Mouse (Mus musculus) limb, embryonic 10.5 days (tissue): ENCODE data around the gene Fam243. TPM values are rescaled to one million over a fixed set of nuclear protein-coding genes. Genes with fewer than 3 reads are reported as not detected.

Source experiments
- DNase-seq: peaks from one replicate; pipeline ENCODE4 v3.0.0-alpha.2; 2017; ENCODE audit warnings: low spot score
- H3K27ac ChIP-seq: fragments of 300-500 bp; sonication (generic); 2 replicates; pipeline ENCODE4 v1.5.1; 2016; ENCODE audit warnings: mild to moderate bottlenecking
- H3K27me3 ChIP-seq: fragments of 300-500 bp; sonication (generic); 2 replicates; pipeline ENCODE4 v1.6.1; 2016; ENCODE audit warnings: low read depth, mild to moderate bottlenecking; ENCODE audit not compliant: poor library complexity, severe bottlenecking
- H3K36me3 ChIP-seq: fragments of 300-500 bp; sonication (generic); 2 replicates; pipeline ENCODE4 v1.6.1; 2016; ENCODE audit warnings: mild to moderate bottlenecking, moderate library complexity
- H3K4me1 ChIP-seq: fragments of 300-500 bp; sonication (generic); 2 replicates; pipeline ENCODE4 v1.6.1; 2016
- H3K4me3 ChIP-seq: fragments of 300-500 bp; sonication (generic); 2 replicates; pipeline ENCODE4 v1.5.1; 2016; ENCODE audit warnings: mild to moderate bottlenecking, moderate library complexity
- H3K9me3 ChIP-seq: fragments of 300-500 bp; sonication (generic); replicated peaks from 2 replicates; pipeline ENCODE4 v1.6.1; 2016; ENCODE audit warnings: mild to moderate bottlenecking
- WGBS: fragments of 180-500 bp; shearing (Covaris S2); methylation state at CpG from one replicate; pipeline ENCODE4 v1.1.7; 2016; 5-methylcytosine and 5-hydroxymethylcytosine counted together
- polyA plus RNA-seq: library from polyadenylated mRNA; unstranded; fragments of >200 nt; fragmentation: Nextera tagmentation; extraction: Ambion mirVana; gene quantifications from 2 replicates; pipeline ENCODE4 v1.2.1, GENCODE M21; 2016

The Fam243 gene
- polyA plus RNA-seq, result 0.13 TPM in 1 of 2 replicates, not detected in the other

DNA sequence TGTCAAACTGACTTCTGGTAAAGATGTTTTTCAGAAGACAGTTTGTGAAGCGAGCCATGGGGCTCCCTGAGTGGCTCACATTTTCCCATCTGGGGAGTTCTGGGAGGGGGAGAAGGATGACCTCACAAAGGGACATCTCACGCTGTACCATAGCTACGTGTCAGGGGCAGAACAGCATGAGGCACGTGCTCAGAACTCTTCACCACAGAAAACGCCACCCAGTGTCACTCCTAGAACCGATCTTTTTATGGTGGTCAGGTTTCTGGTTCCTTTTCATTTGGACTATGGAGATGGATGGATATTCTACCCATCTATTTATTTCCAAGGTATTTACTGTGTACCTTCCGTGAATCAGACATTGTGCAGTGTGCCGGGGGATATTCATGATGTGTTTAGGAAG is at the start of gene Fam243:
Gene Fam243, minus strand, starts transcription at position 101 of the 400 bp plus-strand sequence.
- no peak within 1 kb of the TSS for H3K27ac ChIP-seq
- no peaks in the 10 kb centered on the region for H3K9me3 ChIP-seq
- peaks cover 20% of the 10 kb centered on the region for H3K4me1 ChIP-seq
- H3K27me3 ChIP-seq, result no peaks in the 10 kb centered on the region
- 92% methylated on average over 8 of the region's 8 CpGs for WGBS
- no peak for DNase-seq
- no peak within 1 kb of the TSS for H3K4me3 ChIP-seq
- no peaks in the 10 kb centered on the region; the same call in 1 of the 2 replicates for H3K36me3 ChIP-seq

DNA sequence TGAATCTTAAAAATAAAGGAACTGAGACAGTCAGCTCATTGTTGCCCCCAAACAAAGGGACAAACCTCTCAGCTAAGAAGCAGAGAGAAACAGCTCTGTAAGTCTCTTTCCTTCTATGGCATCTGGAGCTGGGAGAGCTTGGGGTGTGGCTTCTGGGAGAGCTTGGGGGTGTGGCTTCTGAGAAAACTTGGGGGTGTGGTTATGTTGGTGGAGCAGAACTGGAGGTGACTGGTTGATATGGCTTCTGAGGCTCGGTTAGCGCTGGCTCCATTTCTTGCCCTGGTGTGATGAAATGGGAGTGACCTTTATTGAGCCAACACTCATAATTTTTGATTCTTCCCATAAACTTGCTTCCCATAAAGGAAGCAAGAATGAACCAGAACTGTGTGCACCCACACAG is 48.0 kb upstream of the Fam243 start:
- Histone ChIP-seq H3K4me3 (no peak overlapping the region), H3K36me3 (no peaks in the 10 kb centered on the region), H3K27ac (no peak overlapping the region), H3K27me3 (peaks cover 15% of the 10 kb centered on the region), H3K9me3 (no peaks in the 10 kb centered on the region), H3K4me1 (peaks cover 31% of the 10 kb centered on the region)
- no peak for DNase-seq
- WGBS, result 65% methylated on average over 2 of the region's 2 CpGs

DNA sequence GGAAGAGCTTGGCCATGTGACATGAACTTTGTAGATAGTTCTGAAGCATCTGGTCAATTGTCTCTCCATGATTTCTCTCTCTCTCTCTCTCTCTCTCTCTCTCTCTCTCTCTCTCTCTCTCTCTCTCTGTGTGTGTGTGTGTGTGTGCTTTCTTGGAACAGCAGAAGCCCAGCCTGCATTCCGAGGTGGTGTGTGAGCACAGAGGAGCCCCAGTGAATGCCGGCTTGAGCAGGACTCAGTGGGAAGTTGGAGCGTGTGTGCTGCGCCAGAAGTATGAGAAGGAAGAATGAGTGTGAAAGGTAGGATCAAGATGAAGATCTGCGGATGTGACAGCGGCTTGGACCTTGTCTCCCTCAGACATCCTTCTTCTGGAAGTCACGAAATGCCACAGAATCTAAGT is 44.2 kb upstream of the Fam243 start:
- peaks cover 4% of the 10 kb centered on the region; the same call in 1 of the 2 replicates for H3K27me3 ChIP-seq
- H3K4me1 ChIP-seq, result peaks cover 8% of the 10 kb centered on the region; the same call in 1 of the 2 replicates
- no peak overlapping the region for H3K4me3 ChIP-seq
- no peak for DNase-seq
- 78% methylated on average over 7 of the region's 7 CpGs for WGBS
- H3K9me3 ChIP-seq, result no peaks in the 10 kb centered on the region
- no peak overlapping the region for H3K27ac ChIP-seq
- H3K36me3 ChIP-seq, result no peaks in the 10 kb centered on the region

DNA sequence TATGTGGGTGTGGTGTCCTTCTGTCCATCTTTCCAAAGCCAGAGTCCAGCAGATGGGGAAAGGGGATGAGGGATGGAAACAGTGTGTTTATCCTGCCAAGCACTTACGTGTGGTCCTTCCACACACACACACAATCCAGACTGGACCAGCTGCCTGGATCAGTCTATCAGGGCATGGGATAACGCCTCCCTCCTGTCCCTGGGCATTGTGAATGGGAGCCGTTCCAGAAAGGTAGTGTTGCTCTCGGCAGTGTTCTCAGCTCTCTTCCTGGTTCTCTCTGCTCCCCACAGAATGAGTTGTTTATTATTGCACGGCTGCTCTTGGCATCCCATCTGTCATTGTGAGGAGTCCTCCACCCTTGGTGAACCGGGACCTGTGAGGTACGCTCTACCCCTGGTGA is 39.5 kb upstream of the Fam243 start:
- 79% methylated on average over 7 of the region's 7 CpGs for WGBS

DNA sequence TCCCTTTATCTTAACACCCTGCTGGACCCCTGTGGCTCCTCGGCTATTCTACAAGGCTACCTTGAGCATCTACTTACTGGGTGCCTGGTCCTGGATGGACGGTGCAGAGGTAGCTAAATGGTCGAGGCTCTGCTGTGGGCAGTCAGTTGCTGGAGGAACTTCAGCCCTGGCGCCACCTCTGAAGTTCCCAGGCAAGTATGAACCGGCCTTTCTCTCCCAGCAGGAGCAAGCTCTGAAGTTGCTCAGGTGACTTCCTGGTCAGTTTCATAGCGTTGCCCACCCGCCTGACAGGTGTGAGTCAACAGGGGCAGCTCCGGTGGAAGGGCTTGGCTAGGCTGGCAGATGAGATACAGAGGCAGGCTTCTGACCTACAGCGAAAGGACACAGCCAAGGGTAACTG is 38.0 kb upstream of the Fam243 start, which contains the start of gene Kcne1:
Gene Kcne1, minus strand, starts transcription at position 240 of the 400 bp plus-strand sequence.
- DNase-seq, result no peak
- H3K9me3 ChIP-seq, result no peaks in the 10 kb centered on the region
- peaks cover 41% of the 10 kb centered on the region for H3K4me1 ChIP-seq
- 49% methylated on average over 9 of the region's 9 CpGs for WGBS
- H3K36me3 ChIP-seq, result no peaks in the 10 kb centered on the region
- 0 out of 2 replicates have a peak within 1 kb of the TSS, but pooled peaks have one; percentile 40 for H3K27ac ChIP-seq
- H3K4me3 ChIP-seq, result peak within 1 kb of the TSS; percentile 14; the same call in 1 of the 2 replicates
- peaks cover 34% of the 10 kb centered on the region for H3K27me3 ChIP-seq

More for the DNA sequence above, 39.5 kb upstream of the Fam243 start:
- no peaks in the 10 kb centered on the region for H3K9me3 ChIP-seq
- no peak overlapping the region for H3K4me3 ChIP-seq
- no peaks in the 10 kb centered on the region for H3K36me3 ChIP-seq
- peaks cover 28% of the 10 kb centered on the region for H3K4me1 ChIP-seq
- peaks cover 33% of the 10 kb centered on the region for H3K27me3 ChIP-seq
- DNase-seq, result no peak
- H3K27ac ChIP-seq, result no peak overlapping the region

DNA sequence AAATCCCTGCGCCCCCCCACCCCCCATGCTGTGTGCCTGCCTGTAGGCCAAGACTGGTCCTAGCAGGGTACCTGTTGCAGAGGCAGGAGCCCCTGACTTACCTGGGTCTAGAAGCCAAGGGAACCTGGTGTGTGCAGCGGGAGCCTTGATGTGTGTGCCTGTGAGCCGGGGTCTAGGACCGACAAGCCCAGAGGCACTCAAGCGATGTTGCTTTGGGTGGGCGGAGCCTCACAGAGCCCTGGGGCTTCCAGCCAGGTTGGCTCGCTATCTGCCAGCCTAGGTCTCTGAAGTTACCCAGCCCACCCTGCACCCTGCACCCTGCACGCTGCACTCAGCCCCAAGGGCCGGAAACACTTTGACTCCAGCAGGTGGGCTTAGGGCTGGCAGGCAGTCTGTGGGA is 37.5 kb upstream of the Fam243 start:
- H3K4me1 ChIP-seq, result peaks cover 45% of the 10 kb centered on the region
- H3K9me3 ChIP-seq, result no peaks in the 10 kb centered on the region
- peaks cover 34% of the 10 kb centered on the region for H3K27me3 ChIP-seq
- DNase-seq, result no peak
- H3K36me3 ChIP-seq, result no peaks in the 10 kb centered on the region
- peak overlapping the region; percentile 14; the same call in 1 of the 2 replicates for H3K4me3 ChIP-seq
- H3K27ac ChIP-seq, result 0 out of 2 replicates have a peak overlapping the region, but pooled peaks have one; percentile 40
- 20% methylated on average over 9 of the region's 9 CpGs for WGBS

DNA sequence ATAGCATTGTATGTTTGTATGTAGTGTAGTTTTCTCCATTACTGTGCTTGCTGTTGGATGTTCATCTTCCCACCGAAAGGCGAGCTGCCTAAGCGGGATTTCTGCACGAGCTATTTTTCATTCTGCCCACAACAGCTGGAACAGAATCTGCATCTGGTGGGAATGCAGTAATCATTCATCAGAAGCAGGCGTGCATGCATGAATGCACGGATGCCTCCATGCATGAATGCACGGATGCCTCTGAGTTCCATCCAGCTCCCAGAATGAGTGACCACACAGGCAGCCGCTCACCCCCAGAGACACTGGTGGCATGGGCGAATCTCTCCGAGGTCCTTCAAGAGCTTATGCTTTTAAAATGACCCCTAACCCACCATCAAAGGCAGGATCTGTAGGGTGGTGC is 36.3 kb upstream of the Fam243 start:
- H3K27ac ChIP-seq, result no peak overlapping the region
- no peak overlapping the region for H3K4me3 ChIP-seq
- no peaks in the 10 kb centered on the region for H3K9me3 ChIP-seq
- DNase-seq, result no peak
- H3K4me1 ChIP-seq, result peaks cover 50% of the 10 kb centered on the region
- H3K36me3 ChIP-seq, result no peaks in the 10 kb centered on the region
- WGBS, result 89% methylated on average over 10 of the region's 10 CpGs
- peaks cover 34% of the 10 kb centered on the region for H3K27me3 ChIP-seq

DNA sequence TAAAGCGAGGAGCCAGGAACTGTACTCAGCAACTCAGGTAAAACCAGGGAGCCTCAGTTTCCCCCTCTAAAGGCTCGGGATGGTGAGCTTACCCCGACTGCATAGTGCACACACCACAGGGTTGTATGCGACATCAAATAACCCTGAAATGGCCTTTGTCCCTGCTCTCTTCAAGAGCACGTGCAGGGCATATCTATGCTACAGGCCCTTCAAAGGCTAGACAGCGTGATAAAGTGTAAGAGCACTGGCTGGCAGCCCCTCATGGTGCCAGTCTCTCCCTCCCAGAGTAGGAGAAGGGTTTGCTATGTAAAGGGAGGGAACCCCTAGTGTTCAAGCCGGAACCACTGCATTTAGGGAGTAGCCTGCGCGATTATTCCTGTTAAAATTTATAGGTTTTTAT is 35.8 kb upstream of the Fam243 start:
- H3K36me3 ChIP-seq, result no peaks in the 10 kb centered on the region
- H3K4me3 ChIP-seq, result no peak overlapping the region
- 79% methylated on average over 9 of the region's 9 CpGs for WGBS
- no peak overlapping the region for H3K27ac ChIP-seq
- DNase-seq, result no peak
- H3K9me3 ChIP-seq, result no peaks in the 10 kb centered on the region
- peaks cover 50% of the 10 kb centered on the region for H3K4me1 ChIP-seq
- H3K27me3 ChIP-seq, result peaks cover 34% of the 10 kb centered on the region

DNA sequence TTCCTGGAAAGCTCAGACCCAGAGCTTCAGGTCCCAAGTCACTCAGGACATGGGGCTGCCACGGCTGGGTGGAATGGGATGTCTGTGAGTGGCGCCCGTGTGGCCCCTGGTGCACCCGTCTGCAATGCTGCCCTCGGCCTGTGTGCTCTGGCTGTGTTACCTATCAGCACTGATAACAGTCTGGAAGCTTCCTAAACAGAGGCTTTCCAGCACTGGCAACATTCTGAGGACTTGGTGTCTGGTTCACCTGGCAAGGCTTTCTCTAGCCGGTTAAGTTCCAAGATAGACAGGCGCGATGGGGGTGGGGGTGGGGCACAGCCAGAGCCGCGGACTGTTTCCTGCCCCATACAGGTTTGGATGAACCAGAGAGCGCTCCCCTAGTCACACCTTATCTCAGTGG is 34.7 kb upstream of the Fam243 start:
- no peak for DNase-seq
- 75% methylated on average over 11 of the region's 11 CpGs for WGBS
- Histone ChIP-seq H3K36me3 (no peaks in the 10 kb centered on the region), H3K27ac (no peak overlapping the region), H3K27me3 (peaks cover 38% of the 10 kb centered on the region), H3K4me3 (no peak overlapping the region), H3K4me1 (peaks cover 50% of the 10 kb centered on the region), H3K9me3 (no peaks in the 10 kb centered on the region)

DNA sequence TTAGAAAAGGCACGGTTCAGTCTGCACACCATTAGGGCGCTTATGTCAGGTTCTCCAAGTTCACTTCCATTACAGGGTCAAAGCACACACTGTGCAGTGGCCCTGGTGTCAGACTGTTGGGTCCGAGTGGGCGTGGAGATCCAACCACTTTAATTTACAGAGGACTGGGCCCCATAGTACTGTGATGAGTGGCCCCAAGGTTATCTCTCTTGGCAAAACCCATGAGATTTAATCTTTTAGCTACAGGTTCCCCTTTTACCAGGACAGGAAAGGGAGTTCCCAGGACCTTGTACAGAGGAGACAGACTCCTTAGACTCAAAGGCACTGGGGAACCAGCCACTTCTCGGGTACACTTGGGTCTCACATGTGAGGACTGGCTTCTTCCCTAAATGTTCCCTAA is 34.1 kb upstream of the Fam243 start:
- Histone ChIP-seq H3K4me1 (peaks cover 50% of the 10 kb centered on the region), H3K27ac (no peak overlapping the region), H3K9me3 (no peaks in the 10 kb centered on the region), H3K36me3 (no peaks in the 10 kb centered on the region), H3K4me3 (no peak overlapping the region), H3K27me3 (peaks cover 38% of the 10 kb centered on the region)
- DNase-seq, result no peak
- 84% methylated on average over 5 of the region's 5 CpGs for WGBS

DNA sequence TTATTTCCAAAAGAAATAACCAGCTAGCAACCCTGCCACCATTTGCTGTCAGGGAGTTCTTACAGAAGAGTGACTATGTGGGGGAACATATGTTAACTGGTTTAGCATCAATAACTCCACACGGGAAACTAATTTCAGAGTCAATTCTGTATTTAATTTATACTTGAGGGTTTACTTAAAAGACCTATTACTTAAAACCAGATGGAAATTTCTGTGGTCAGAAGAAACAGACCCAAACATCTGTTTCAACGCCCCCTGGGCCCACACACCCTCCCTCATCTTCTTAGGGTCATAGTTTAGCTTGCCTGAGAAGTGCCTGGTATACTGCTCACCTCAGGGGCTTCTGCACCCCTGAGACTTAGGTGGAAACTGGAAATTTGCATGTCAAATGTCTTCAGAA is 32.7 kb upstream of the Fam243 start:
- peaks cover 30% of the 10 kb centered on the region for H3K27me3 ChIP-seq
- no peak overlapping the region for H3K4me3 ChIP-seq
- peaks cover 42% of the 10 kb centered on the region for H3K4me1 ChIP-seq
- H3K9me3 ChIP-seq, result no peaks in the 10 kb centered on the region
- H3K27ac ChIP-seq, result no peak overlapping the region
- WGBS, result 40% methylated on average over 2 of the region's 2 CpGs
- no peaks in the 10 kb centered on the region for H3K36me3 ChIP-seq
- no peak for DNase-seq

DNA sequence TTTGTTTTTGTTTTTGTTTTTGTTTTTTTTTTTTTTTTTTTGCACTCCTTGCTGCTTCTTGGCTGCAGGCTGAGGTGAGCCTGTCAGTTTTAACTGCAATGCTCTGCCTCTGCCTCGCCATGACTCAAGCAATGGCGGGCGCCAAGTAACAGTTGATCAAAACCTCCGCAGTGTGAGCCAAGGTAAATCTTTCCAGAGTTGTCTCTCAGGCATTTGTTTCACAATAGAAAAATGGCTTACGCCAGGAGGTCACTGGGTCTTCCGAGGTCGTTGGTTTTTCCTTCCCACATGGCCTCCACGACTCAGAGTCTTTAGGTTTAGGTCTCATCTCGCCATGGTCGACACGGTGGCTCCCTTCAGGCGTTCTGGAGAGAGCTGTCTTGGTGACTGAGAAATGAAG is 32.1 kb upstream of the Fam243 start:
- H3K4me3 ChIP-seq, result no peak overlapping the region
- H3K27me3 ChIP-seq, result peaks cover 26% of the 10 kb centered on the region; the same call in 1 of the 2 replicates
- DNase-seq, result no peak
- no peaks in the 10 kb centered on the region for H3K36me3 ChIP-seq
- no peaks in the 10 kb centered on the region for H3K9me3 ChIP-seq
- peak overlapping the region; percentile 58 for H3K27ac ChIP-seq
- WGBS, result 85% methylated on average over 12 of the region's 12 CpGs
- H3K4me1 ChIP-seq, result peaks cover 37% of the 10 kb centered on the region

DNA sequence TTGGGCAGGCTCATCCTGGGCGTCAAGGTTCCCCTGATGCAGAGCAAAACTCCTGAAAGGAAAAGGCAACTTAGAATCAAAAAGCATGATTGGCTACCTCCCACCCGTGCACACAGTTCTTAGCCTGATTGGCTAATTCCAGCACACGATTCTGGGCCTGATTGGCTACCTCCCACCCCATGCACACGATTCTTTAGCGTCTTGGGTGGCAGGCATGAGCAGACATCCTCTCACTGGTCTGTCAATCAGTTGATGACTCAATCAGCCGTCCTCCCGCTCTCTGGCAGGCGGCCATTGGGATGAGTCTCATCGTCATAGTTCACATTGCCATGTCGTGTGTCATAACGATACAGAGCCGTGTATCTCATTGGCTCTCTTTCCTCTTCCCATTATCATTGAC is 27.7 kb upstream of the Fam243 start:
- Histone ChIP-seq H3K27ac (no peak overlapping the region), H3K4me3 (no peak overlapping the region), H3K27me3 (peaks cover 5% of the 10 kb centered on the region; the same call in 1 of the 2 replicates), H3K9me3 (no peaks in the 10 kb centered on the region), H3K4me1 (peaks cover 12% of the 10 kb centered on the region), H3K36me3 (no peaks in the 10 kb centered on the region)
- WGBS, result 90% methylated on average over 12 of the region's 12 CpGs
- no peak for DNase-seq
